Mouse (Mus musculus) gastrocnemius, postnatal 25 days (tissue): ENCODE measurements around the gene Cacng7. TPM values are rescaled to one million over a fixed set of nuclear protein-coding genes. Genes with fewer than 3 reads are reported as not detected.
"Not testable (repeated sequence)": the region's sequence is repeated elsewhere in the genome, so short reads cannot be mapped to it uniquely, and the experiment has no call there.

Experiments
- DNase-seq: peaks from one replicate; pipeline ENCODE4 v3.0.0; 2022
- microRNA-seq, 2 experiments: library from miRNA; unstranded; fragments of <30 nt; microRNA quantifications; one replicate each; pipeline ENCODE4 v1.2.0; 2021; ENCODE audit warnings: borderline replicate concordance in 2 of 2
- total RNA-seq, 2 experiments: library from RNA; stranded (reverse); gene quantifications; 1 replicate in 1 of 2; 2 replicates in 1 of 2; pipeline ENCODE4 v1.2.3; 2021

The Cacng7 gene
- total RNA-seq, 2 experiments from 2014 or later, result 6.7 to 7.7 TPM

DNA sequence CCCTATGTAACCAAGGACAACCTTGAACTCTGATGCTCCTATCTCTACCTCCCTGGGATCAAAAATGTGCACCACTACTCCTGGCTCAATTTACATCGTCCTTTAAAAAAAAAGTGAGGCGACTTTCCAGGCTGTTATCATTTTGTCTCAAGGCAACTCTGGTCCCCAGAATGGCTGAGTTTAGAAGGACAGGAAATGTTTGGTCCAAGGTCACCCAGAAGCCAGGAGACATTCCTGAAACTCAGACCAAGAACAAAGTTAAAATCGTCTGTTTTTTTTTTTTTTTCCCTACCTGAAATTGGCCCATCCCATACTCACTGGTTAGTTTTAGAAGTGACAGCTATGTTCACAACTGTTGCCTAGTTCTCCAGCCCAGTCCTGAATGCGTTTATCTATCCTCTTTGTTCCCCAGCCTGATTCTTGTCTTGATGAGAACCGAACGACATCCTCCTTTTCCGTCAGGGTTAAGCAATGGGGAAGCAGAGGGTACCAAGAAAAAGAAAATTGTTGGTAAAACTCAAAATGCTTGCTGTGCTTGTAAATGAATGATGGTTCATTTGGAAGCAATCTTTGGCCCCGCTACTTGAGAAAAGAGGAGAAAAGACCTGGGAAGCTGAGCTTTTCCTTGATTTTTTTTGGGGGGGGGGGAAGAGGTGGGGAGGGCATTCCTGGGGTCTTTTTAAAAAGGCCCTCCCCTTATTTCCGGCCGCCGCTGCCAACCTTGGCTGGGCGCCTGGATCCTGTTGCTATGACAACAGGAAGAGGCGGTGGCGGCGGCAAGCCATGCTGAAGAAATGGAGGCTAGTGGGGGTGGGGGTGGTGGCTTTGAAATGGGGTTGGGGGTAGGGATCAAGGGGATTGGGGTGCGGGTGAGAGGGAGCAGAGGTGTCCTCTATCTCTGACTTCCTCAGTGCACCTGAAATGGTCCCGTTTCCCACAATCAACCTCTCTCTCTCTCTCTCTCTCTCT, 57.0 kb downstream of the Cacng7 start:
- DNase-seq, result no peak

DNA sequence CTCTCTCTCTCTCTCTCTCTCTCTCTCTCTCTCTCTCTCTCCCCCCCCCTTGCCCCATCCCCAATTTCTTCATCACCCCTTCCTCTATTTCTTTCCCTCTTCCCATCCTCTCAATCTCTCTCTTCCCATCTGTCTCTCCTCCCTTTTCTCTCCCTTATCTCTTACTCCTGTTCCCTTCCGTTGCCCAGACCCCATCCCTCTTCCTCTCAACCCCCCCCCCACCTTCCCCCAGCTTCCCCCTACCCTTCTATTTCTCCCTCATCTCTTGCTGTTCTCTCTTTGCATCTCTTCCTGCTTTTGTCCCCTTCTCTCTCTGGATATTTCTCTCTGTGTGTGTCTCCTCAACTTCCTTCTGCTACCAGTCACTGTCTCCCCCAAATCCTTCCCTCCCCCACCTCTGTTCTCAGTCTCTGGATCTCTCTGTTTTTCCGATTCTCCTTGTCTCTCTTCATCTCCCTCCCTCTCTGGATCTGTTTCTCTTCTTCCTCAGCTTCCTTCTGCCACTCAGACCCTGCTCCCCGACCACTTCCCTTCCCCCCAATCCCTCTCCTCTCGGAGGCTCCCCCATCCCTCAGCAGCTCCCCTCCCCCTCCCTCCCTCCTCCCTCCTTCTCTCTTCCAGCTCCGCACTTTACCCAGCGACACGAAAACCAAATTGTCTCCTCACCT, 57.8 kb downstream of the Cacng7 start, which contains the start of gene Cacng8:
TSS of gene Cacng8 (plus strand) at position 271 of the 668 bp plus-strand sequence.
- DNase-seq, result no peak

DNA sequence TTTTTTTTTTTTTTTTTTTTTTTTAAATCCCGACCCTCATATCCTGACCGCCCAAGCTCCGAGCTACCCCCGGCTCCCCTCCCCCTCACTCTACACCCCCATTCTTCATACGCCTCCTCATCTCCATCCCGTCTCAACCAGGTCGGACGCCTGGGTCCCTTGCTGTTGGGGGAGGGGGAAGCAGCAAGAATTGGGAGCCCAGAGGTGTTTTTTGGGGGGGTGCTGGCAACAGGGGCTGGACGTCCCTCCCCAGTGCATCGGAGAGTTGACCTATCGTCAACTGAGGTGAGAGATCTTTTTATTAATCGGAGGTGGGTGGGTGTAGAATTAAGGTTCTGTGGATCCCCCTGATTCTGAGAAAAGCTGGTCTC, 58.3 kb downstream of the Cacng7 start:
- DNase-seq, result no peak

DNA sequence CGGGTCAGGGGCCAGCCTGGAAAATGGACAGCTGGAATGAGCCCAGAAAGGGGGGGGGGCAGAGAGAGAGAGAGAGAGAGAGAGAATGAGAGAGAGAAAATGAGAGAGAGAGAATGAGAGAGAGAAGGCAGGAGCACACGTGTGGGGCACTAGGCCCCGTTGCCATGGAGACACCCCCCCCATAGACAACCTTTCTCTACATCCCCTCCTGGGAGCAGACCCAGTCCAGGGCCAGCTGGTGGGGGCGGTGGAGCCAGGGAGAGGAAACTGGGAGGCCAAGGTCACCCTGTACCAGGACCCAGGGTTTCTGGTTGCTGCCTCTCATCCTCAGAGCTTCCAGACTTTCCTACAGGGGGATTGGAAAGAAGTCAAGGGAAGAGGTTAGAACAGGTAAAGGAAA, 59.1 kb downstream of the Cacng7 start:
- DNase-seq, result no peak

DNA sequence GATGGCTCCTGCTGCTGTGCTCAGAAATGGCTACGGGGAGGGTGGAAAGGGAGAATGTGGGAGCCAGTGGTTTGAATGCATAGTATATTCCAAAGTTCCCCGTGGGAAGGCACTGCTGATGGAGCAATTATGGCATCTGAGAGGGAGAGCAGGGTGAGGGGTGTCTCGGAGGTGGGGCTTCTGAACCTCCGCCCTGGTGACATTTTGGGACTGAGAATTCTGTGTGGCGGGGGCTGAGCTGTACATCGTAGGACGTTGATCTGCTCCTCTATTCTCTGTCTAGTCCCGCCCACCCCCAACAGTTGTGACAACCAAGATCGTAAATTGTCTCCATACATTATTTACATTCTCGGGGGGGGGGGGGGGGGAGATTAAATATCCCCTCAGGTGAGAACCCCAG, 64.6 kb downstream of the Cacng7 start:
- DNase-seq, result no peak

DNA sequence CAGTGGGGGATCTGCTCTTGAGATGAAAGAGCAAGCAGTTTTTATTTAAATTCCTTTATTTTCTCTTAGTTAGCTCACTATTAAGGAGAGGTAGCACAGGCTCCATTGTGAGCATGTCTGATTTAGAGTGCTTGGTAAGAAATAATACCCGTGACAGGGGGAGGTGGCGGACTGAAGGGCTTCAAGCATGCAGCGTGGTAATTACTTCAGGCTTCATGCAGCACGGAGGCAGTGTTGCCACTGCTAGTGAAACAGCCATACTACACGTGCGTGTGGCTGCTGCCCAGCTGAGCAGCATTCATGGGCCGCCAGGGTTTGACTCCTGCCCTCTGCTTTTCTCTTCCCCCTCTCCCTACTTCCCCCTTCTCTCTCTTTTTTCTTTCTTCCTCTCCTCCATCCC, 65.0 kb downstream of the Cacng7 start:
- DNase-seq, result no peak

DNA sequence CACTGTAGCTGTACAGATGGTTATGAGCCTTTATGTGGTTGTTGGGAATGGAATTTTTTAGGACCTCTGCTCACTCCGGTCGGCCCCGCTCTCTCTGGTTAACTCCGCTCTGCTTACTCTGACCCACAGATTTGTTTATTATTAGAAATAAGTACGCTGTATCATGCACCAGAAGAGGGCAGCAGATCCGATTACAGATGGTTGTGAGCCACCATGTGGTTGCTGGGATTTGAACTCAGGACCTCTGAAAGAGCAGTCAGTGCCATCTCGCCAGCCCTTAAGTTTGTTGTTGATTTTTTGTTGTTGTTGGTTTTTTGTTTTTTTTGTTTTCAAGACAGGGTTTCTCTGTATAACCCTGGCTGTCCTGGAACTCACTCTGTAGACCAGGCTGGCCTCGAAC, 65.6 kb downstream of the Cacng7 start:
- DNase-seq, result not testable (repeated sequence)

DNA sequence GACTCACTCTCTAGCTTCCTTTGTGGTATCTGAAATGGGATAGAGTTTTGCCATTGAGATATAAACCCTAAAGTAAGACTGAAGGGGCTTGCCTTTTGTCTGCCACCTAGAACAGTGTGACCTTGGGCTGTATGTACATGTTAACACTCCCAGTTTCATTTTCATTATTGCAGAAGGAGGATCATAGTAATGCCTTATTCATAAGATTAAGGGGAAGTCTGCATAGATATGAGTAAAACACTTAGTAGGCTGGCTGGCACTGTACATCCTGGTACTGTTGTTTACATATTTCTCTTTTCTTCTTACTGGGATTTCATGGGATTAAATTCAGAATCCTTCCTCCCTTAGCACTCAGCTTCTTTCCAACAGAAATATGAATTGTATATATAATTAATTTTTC, 67.2 kb downstream of the Cacng7 start:
- no peak for DNase-seq

DNA sequence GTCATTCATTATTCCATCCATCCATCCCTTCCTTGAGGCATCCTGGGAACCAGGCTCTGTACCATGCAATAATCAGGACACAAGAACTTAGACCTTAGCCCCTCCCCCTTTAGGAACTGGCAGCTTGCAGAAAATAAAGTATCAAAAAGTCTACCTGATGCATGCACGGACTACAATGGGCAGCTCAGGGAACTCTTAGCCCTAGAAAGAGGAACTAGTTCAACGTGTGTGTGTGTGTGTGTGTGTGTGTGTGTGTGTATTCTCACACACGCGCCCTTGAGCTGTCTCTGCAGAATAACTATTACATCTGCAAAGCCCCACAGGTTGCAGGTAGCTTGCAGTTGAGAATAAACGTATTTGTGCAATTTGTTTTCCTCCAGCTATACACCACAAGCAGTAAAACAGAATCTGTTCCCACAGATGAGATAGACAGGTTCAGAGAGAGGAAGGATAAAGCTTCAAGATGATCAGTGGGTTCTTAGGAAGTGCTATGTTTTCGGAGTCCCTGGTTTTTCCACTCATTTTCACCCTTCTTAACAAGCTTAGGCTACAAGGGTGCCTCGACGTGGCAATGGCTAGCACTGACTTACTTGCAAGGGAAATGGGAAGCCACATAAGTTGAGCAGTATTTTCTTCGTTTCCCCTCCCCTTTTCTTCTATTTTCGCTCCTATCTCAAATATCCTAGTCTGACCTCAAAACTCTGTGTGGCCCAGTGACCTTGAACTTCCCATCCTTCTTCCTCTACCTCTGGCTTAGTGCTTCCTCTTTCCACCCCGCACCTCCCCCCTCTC, 77.2 kb downstream of the Cacng7 start:
- DNase-seq, result no peak

DNA sequence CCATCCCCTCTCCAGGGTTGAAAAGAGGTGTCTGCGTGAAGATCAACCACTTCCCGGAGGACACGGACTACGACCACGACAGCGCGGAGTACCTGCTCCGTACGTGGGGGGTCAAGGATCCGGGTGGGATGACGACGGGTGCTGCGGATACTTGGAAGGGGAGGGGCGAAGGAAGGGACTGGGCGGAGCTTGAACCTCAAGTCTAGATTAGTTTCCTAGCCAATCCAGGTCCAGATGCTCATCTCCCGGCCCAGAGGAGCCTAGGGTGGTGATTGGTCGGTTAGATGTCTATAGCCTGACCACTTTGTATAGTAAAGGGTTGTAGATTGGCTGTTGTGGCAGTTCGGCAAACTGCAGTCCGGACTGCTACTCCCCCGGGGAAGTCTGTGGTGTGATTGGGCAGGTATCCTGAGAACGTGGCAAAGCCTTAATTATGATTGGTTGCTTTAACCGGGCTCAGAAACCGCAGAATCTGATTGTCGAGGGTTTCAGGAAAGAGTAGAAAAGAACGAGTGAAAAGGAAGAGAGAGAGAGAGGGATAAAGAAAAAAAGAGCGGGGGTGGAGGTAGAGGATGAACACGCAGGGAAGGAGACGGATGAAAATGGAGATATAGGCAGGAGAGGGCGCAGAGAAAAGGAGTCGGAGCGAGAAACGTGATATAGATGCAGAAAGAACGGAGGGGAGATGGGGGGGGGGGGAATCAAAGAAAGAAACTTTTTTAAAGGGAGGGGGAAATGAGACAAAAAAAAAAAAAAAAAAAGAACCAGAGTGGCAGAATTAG, 78.6 kb downstream of the Cacng7 start:
- no peak for DNase-seq

DNA sequence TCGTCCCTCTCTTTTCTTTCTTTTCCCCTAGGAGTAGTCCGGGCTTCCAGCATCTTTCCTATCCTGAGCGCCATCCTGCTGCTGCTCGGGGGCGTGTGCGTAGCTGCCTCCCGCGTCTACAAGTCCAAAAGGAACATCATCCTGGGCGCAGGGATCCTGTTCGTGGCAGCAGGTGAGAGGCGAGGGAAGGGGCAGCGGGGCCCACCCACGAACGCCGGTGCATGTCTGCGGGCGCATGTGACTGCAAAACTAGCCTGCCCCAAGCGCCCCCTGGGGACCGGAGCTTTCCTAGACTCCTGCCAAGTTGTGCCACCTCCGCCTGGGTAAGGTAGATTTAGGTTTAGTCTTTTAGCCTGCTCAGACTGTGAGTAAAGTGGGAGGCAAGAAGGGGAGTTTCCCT, 79.3 kb downstream of the Cacng7 start:
- DNase-seq, result no peak

DNA sequence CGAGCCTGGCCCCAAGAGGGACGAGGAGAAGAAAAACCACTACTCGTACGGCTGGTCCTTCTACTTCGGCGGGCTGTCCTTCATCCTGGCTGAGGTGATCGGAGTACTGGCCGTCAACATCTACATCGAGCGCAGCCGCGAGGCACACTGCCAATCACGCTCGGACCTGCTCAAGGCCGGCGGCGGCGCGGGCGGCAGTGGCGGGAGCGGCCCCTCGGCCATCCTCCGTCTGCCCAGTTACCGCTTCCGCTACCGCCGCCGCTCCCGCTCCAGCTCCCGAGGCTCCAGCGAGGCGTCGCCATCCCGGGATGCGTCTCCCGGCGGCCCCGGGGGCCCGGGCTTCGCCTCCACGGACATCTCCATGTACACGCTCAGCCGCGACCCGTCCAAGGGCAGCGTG, 82.1 kb downstream of the Cacng7 start:
- DNase-seq, result peak; percentile 11

DNA sequence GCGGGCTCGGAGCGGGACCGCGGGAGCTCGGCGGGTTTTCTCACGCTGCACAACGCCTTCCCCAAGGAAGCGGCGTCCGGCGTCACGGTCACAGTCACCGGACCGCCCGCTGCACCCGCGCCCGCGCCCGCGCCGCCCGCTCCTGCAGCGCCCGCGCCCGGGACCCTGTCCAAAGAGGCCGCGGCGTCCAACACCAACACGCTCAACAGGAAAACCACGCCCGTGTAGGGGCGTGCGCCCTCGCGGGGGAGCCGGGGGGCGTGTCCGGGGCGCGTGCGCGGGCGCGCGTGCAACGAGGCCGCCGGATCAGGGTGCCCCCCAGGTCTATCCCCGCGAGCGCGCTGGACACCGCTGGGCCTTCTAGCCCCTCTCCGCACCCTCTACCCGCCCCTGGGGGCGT, 82.6 kb downstream of the Cacng7 start:
- peak; percentile 14 for DNase-seq

Small RNA genes lying within 50 kb of the gene (microRNA-seq; reads per million reads assigned to microRNA genes)
- gene Gm23450, result 0.74 to 1.1 reads per million in 2 experiments

Other genes starting within 250 kb of the Cacng7 start
- gene AU018091, start 163.8 kb upstream of the Cacng7 start, total RNA-seq, result not detected
- not detected for gene Nlrp12, start 83.2 kb upstream of the Cacng7 start, total RNA-seq
- 10 to 100 TPM; 31.7 to 45.4 TPM for gene Myadm, start 43.9 kb upstream of the Cacng7 start, total RNA-seq
- 1 to 10 TPM; 1.3 TPM for gene Prkcg, start 43.8 kb upstream of the Cacng7 start, total RNA-seq
- gene Cacng8, start 57.7 kb downstream of the Cacng7 start, total RNA-seq, result not detected
- gene Cacng6, start 91.2 kb downstream of the Cacng7 start, total RNA-seq, result 100 to 1,000 TPM in 1 of 2 experiments, 10 to 100 TPM in 1; 99.3 to 101 TPM
- gene Tarm1, start 169.7 kb downstream of the Cacng7 start, total RNA-seq, result not detected